Mouse (Mus musculus) urinary bladder, postnatal 36 days (tissue): ENCODE measurements at regions not wholly inside any gene's neighbourhood (a gene's known extent, or its start where the extent isn't known, plus 50 kb on each side); places are given as distances from the start of the nearest gene placed in this dataset.

Source experiments
- DNase-seq, 2 experiments: peaks; one replicate each; pipeline ENCODE4 v3.0.0; 2022; ENCODE audit warnings: low spot score in 2 of 2, mixed read lengths in 1 of 2

DNA sequence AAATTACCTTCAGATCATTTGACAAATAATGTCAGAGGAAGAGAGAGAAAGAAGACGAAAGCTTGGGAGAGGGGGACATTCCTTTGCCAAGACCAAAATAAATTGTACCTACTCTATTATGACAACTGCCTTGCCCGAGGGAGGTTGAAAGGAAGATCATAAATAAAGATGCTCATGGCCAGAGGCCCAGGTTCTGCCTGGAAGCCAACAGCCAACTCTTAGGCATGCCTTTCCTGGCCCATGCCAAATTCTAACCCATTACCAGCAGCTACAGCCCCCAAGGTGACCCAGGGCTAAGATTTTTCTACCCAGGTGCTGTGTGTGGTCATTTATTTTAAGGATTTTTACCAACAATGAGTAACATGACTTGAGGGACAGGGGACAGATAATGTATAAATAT is 54.9 kb downstream of the Cbln1 start:
- no peak for DNase-seq

DNA sequence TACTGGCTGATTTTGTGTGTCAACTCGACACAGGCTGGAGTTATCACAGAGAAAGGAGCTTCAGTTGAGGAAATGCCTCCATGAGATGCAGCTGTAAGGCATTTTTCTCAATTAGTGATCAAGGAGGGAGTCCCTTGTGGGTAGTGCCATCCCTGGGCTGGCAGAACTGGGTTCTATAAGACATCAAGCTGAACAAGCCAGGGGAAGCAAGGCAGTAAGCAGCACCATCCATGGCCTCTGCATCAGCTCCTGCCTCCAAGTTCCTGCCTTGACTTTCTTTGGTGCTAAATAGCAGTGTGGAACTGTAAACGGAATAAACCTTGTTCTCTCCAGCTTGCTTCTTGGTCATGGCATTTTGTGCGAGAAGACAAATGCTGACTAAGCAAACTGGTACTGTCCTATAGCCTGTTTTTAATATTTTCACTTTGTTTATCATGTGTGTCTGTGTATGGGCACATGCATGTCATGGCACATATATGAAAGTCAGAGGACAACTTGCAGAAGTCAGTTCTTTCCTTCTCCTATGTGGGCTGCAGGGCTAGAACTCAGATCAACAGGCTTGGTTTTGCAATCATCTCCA is 57.3 kb downstream of the Cbln1 start:
- no peak for DNase-seq

- no peak for DNase-seq
These were observed 83.4 kb downstream of the Cbln1 start for GRCm38 (mm10) chr8:87389016-87389415.

DNA sequence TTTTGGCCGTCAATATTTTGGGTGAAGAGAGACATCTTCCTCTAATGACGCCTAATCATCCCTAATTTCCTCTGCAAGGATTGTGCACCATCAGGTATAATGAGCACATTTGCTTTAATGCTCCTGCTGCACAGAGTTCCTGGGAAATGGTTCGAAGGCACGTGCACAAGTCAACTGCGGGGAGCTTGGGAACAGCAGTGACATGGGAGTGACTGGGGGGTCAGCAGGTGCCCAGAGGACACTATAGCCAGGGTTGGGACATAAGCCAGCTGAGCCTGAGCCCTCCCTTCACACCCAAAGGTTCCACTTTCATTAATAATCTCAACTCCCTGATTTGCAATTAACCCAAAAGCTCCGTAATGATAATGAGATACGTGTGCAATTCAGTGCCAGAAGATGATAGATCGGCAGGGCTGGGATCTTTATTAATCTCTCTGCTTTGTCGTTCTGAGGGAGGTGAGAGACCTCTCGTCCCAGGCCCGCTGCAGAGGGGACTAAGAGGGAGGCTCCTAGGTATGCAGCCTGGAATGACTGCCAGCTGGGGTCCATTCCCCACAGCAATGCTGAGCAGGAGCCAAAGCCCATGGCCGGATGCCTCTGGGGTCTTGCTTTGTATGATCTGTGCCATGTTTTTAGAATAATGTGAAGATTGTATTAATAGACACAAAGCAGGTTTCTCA is 88.7 kb downstream of the Cbln1 start:
- DNase-seq, result no peak

DNA sequence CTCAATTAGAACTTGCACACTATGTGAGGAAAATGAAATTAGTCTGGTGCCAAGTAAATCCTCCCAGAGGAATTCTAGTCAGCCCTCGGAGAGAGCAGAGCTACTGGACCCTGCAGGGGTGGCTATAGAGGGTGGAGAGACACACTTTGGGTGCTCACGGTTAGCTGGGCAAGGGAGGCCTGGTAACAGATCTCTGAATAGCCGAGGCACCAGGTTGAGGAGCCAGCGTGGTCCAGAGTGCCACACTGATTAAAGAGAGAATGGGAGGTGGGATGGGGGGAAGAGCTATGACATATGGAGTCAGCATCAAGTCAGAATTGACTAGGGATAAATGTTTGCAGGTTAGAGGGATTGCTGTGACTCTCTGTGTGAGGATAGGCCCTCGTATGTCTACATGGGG is 90.1 kb downstream of the Cbln1 start:
- no peak for DNase-seq

GRCm38 (mm10) chr8:87380791-87381190 is 91.6 kb downstream of the Cbln1 start:
- no peak for DNase-seq

DNA sequence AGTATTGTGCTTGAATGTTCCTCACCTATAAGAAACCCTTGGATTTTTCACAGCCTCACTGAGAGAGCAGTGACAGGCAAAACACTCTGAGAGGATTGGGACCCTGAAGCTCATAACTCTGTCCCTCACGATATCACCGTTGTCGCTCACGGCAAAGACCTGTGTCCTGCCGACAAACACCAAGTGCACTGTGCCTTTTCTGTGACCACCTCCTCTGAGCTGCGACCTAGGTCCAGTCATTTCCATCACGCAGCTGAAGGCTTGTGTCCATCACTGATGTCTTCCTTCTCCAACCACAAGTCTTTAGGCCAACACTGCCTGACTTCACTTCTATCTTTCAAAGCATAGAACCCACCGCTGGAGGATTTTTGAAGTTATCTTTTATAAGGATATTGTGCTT is 93.1 kb downstream of the Cbln1 start:
- DNase-seq, result no peak

- DNase-seq, result no peak
These were observed 98.4 kb downstream of the Cbln1 start for GRCm38 (mm10) chr8:87374044-87374443.

- no peak for DNase-seq
These were observed 98.9 kb downstream of the Cbln1 start for GRCm38 (mm10) chr8:87373535-87373934.

DNA sequence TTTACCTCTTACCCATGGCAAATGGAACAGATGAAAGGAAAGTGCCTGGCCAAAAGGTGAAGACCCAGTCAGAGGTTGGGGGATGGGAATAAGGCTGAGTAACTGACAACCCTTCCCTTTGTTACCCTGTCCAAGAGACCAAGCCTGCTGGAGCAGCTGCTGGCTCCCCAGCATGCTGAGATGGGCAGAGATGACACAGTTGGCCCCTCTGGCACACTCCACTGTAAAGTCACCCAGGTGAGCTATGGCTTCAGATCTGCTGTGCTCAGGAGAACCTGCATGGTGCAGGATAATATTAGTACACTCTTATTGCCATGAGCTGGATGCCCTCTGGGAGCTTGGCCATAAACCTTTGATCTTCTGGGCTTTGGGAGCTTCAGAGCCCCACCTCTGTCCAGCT is 100.3 kb downstream of the Cbln1 start:
- DNase-seq, result no peak

DNA sequence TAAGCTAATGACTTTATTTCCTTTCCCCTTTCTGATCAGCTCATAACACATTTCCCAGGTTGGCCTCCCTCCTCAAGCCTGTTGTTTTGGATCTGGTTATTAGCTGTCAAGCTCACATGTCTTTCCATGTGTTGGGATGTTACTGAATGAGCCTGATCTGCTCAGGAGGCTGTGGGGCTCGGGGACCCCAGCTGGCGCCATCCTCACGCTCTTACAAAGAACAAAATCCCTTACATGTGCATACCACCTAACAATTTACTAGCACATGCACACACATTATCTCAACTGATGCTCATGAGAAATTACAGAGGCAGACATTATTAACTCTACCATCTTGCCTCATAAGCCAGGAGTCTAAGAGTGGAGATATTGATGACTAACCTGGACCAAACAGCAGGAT is 102.2 kb downstream of the Cbln1 start:
- no peak for DNase-seq

GRCm38 (mm10) chr8:87350471-87350870 is 121.9 kb downstream of the Cbln1 start:
- no peak for DNase-seq

GRCm38 (mm10) chr8:87349781-87350181 is 122.6 kb downstream of the Cbln1 start:
- no peak for DNase-seq

DNA sequence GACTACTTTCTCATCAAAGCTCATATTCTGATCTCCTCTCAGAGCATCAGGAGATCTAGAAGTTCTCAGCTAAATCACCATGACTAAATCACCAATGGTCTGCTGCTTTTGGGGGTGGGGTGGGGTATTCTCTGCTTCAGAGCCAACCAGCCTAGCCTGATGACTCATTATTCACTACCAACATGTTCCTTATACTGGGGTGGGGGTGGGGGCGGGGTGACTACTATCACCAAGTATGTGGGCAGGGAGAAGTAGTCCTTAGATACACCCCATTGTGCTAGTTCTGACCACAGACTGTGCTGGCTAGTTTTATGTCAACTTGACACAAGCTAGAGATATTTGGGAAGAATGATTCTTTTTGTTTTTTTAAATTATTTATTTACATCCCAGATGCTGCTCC is 143.0 kb downstream of the Cbln1 start:
- DNase-seq, result no peak

- peak in 1 of 2 experiments; percentile 13 for DNase-seq
These were observed 157.8 kb downstream of the Cbln1 start for GRCm38 (mm10) chr8:87314570-87314969.

- DNase-seq, result peak in 1 of 2 experiments; percentile 35
These were observed 161.1 kb downstream of the Cbln1 start for GRCm38 (mm10) chr8:87311282-87311681.

GRCm38 (mm10) chr8:87308311-87308710 is 164.1 kb downstream of the Cbln1 start:
- DNase-seq, result no peak

DNA sequence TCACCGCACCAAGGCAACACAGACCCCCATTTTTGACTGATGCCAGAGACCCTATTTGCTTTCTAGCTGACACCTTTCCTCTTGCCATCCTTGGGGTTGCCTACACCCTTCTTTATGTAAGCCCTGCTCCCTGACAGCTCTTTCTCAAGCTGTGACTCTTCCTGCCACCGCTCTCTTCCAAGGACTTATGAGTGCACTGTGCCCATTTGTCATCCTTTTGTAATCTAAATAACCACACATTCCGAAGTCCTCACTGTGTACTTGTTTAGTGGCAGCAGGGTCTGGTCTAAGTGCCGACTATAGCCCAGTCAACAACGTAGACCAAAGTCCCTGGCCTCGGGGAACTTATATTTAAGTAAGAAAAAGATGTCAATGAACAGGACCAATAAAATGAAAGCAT is 167.4 kb downstream of the Cbln1 start:
- no peak for DNase-seq

- no peak for DNase-seq
These were observed 168.9 kb downstream of the Cbln1 start for GRCm38 (mm10) chr8:87303522-87303921.

DNA sequence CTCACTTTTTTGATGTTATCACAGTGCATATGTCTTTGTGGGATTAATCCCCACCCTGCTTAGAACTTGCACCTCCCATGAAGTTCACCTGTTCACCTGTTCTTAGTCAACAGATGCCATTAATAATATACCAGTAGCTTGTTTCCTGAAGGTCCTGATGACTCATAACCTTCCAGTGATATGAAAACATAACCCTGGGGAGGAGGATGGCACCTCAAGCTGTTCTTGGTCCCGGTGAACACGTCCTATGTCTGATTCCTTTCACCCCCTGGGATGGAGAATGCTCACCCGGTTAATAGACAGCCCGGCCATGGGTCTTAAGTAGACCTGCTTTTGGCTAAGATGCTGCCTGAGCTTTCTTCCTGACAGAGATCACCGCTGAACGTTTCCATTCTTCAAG is 174.6 kb downstream of the Cbln1 start:
- DNase-seq, result no peak

- no peak for DNase-seq
These were observed 175.1 kb downstream of the Cbln1 start for GRCm38 (mm10) chr8:87297331-87297730.

- DNase-seq, result no peak
These were observed 186.3 kb downstream of the Cbln1 start for GRCm38 (mm10) chr8:87286059-87286458.

GRCm38 (mm10) chr8:87284356-87284755 is 188.1 kb downstream of the Cbln1 start:
- no peak for DNase-seq

- no peak for DNase-seq
These were observed 189.9 kb downstream of the Cbln1 start for GRCm38 (mm10) chr8:87282511-87282910.
